Mouse (Mus musculus): ENCODE measurements around the gene Nelfb.
"Not testable (repeated sequence)": the region's sequence is repeated elsewhere in the genome, so short reads cannot be mapped to it uniquely, and the experiment has no call there.

Nelfb gene

GRCm38 (mm10) chr2:25211121-25211670, at the start of gene Nelfb:
TSS of gene Nelfb (minus strand) at chr2:25211489.
- peak; percentile 92 to 95 for DNase-seq

- DNase-seq, result no peak
These were observed 47.6 kb upstream of the Nelfb start for GRCm38 (mm10) chr2:25258887-25259286.

GRCm38 (mm10) chr2:25257250-25257649, 46.0 kb upstream of the Nelfb start:
- DNase-seq, result not testable (repeated sequence)

- DNase-seq, result peak; percentile 37 to 47
These were observed 45.3 kb upstream of the Nelfb start for GRCm38 (mm10) chr2:25256443-25257109.

- DNase-seq, result peak; percentile 84 to 88
These were observed 44.0 kb upstream of the Nelfb start, which contains the start of gene Tmem203 for GRCm38 (mm10) chr2:25255284-25255779. TSS of gene Tmem203 (plus strand) at chr2:25255439.

- DNase-seq, result peak in 1 of 2 experiments; percentile 27
These were observed 41.0 kb upstream of the Nelfb start for GRCm38 (mm10) chr2:25252331-25252730.

- DNase-seq, result peak; percentile 42 to 69
These were observed 35.1 kb upstream of the Nelfb start, which contains the start of gene AL732309.1 for GRCm38 (mm10) chr2:25246183-25247072. TSS of gene AL732309.1 (minus strand) at chr2:25246863.

- no peak for DNase-seq
These were observed 32.9 kb upstream of the Nelfb start for GRCm38 (mm10) chr2:25244144-25244543.

GRCm38 (mm10) chr2:25243342-25243741, 32.1 kb upstream of the Nelfb start:
- no peak for DNase-seq

GRCm38 (mm10) chr2:25242101-25242506, 30.8 kb upstream of the Nelfb start, which contains the start of the genes Rnf208 and Cysrt1:
TSS of gene Rnf208 (plus strand) at chr2:25242255.
TSS of gene Cysrt1 (minus strand) at chr2:25242452.
- no peak for DNase-seq

- no peak for DNase-seq
These were observed 30.1 kb upstream of the Nelfb start for GRCm38 (mm10) chr2:25241438-25241775.

GRCm38 (mm10) chr2:25240723-25241437, 29.6 kb upstream of the Nelfb start:
- DNase-seq, result peak; percentile 82 to 88

GRCm38 (mm10) chr2:25240310-25240709, 29.0 kb upstream of the Nelfb start:
- DNase-seq, result no peak

- no peak for DNase-seq
These were observed 28.5 kb upstream of the Nelfb start for GRCm38 (mm10) chr2:25239766-25240165.

- peak in 1 of 2 experiments; percentile 17 for DNase-seq
These were observed 26.8 kb upstream of the Nelfb start for GRCm38 (mm10) chr2:25238106-25238505.

GRCm38 (mm10) chr2:25237522-25237921, 26.2 kb upstream of the Nelfb start:
- DNase-seq, result peak; percentile 81 to 89

GRCm38 (mm10) chr2:25236614-25237013, 25.3 kb upstream of the Nelfb start, which contains the start of gene Rnf224:
TSS of gene Rnf224 (minus strand) at chr2:25236787.
- DNase-seq, result no peak

- DNase-seq, result no peak
These were observed 23.4 kb upstream of the Nelfb start for GRCm38 (mm10) chr2:25234551-25235220.

GRCm38 (mm10) chr2:25234050-25234449, 22.8 kb upstream of the Nelfb start, which contains the start of gene Slc34a3:
TSS of gene Slc34a3 (minus strand) at chr2:25234364.
- no peak for DNase-seq

GRCm38 (mm10) chr2:25233421-25233820, 22.1 kb upstream of the Nelfb start:
- DNase-seq, result no peak

GRCm38 (mm10) chr2:25231038-25231437, 19.7 kb upstream of the Nelfb start:
- no peak for DNase-seq

- no peak for DNase-seq
These were observed 19.3 kb upstream of the Nelfb start for GRCm38 (mm10) chr2:25230581-25230980.
